Mouse (Mus musculus) common myeloid progenitor, adult 5-6 weeks (primary cell): ENCODE measurements around the gene Hadh. TPM values are rescaled to one million over a fixed set of nuclear protein-coding genes. Genes with fewer than 3 reads are reported as not detected.

Experiments
- ATAC-seq: replicated peaks from 2 replicates; pipeline ENCODE4 v1.8.0; 2016; ENCODE audit warnings: low read depth, mild to moderate bottlenecking, moderate TSS enrichment, inconsistent platforms; ENCODE audit not compliant: poor library complexity, severe bottlenecking
- total RNA-seq: library from RNA; stranded (forward); fragments of 200-1000, 187-1606 nt; gene quantifications from 2 replicates; pipeline ENCODE4 v1.2.3, GENCODE M21; 2017

Gene Hadh
- 49.8 and 64.4 TPM in 2 replicates for total RNA-seq

- peak; percentile 84 for ATAC-seq
Measured at GRCm38 (mm10) chr3:131271559-131272373, at the start of gene Hadh. Hadh (minus strand) TSS chr3:131272101.

GRCm38 (mm10) chr3:131320184-131320583, 48.3 kb upstream of the Hadh start:
- peak; percentile 95 for ATAC-seq

- ATAC-seq: no peak
Measured at GRCm38 (mm10) chr3:131318211-131318610, 46.3 kb upstream of the Hadh start.

GRCm38 (mm10) chr3:131317126-131317525, 45.2 kb upstream of the Hadh start:
- no peak for ATAC-seq

GRCm38 (mm10) chr3:131315957-131316510, 44.1 kb upstream of the Hadh start:
- ATAC-seq: no peak

GRCm38 (mm10) chr3:131312340-131312739, 40.4 kb upstream of the Hadh start:
- ATAC-seq: no peak

- no peak for ATAC-seq
Measured at GRCm38 (mm10) chr3:131310572-131310971, 38.7 kb upstream of the Hadh start.

- no peak for ATAC-seq
Measured at GRCm38 (mm10) chr3:131307811-131308210, 35.9 kb upstream of the Hadh start.

GRCm38 (mm10) chr3:131306255-131306654, 34.4 kb upstream of the Hadh start:
- ATAC-seq: no peak

GRCm38 (mm10) chr3:131303320-131303714, 31.4 kb upstream of the Hadh start:
- ATAC-seq: peak; percentile 23

GRCm38 (mm10) chr3:131302452-131303319, 30.8 kb upstream of the Hadh start, which contains the start of gene Cyp2u1:
Cyp2u1 (minus strand) TSS chr3:131303227.
- ATAC-seq: peak; percentile 98

- peak; percentile 37 for ATAC-seq
Measured at GRCm38 (mm10) chr3:131299908-131300307, 28.0 kb upstream of the Hadh start.

- ATAC-seq: no peak
Measured at GRCm38 (mm10) chr3:131299078-131299477, 27.2 kb upstream of the Hadh start.

GRCm38 (mm10) chr3:131296893-131297292, 25.0 kb upstream of the Hadh start:
- ATAC-seq: no peak

- ATAC-seq: peak; percentile 76
Measured at GRCm38 (mm10) chr3:131295513-131296200, 23.8 kb upstream of the Hadh start.

GRCm38 (mm10) chr3:131294503-131294902, 22.6 kb upstream of the Hadh start:
- ATAC-seq: no peak

- no peak for ATAC-seq
Measured at GRCm38 (mm10) chr3:131292959-131293358, 21.1 kb upstream of the Hadh start.

GRCm38 (mm10) chr3:131292349-131292748, 20.4 kb upstream of the Hadh start:
- no peak for ATAC-seq

- no peak for ATAC-seq
Measured at GRCm38 (mm10) chr3:131291890-131292289, 20.0 kb upstream of the Hadh start.

GRCm38 (mm10) chr3:131274151-131274550, 2.2 kb upstream of the Hadh start:
- no peak for ATAC-seq
